Mouse (Mus musculus): Measurements from ENCODE around the gene Slmap.

DNA sequence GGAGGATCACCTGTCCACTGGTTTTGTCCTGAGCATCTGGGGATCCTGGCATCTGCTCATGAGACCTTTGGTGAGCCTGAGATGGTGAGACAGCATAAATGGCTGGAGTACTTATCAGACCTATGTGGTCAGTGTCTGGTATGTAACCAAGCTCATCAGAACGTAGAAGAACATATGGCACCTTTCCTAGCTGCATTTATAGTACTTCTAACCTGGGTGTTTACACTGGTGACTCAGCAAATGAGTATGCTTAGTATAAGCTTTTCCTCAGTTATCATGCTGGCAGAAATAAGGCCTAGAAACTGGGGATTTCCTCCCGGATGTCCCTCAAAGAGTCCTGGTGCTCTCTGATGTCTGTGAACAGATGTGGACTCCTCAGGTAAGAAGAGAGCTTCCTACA, 27.5 kb upstream of the Slmap start:
- TF ChIP-seq POLR2A (IDR thresholded peaks at IDR 0.05; ENCODE audit: low read depth, low read length) (no peak), CTCF (IDR thresholded peaks at IDR 0.05; ENCODE audit: borderline replicate concordance, insufficient read depth, low read length) (no peak)

All from embryonic fibroblast, embryonic 13.5 days (primary cell).